Mouse (Mus musculus) brain, embryonic 14.5 days (tissue): ENCODE measurements around the gene Ccdc138.

Source experiments
- CTCF ChIP-seq: fragments of 200-500 bp; IDR thresholded peaks from 2 replicates; pipeline ENCODE4 v1.5.1; 2012; ENCODE audit warnings: inconsistent platforms, mild to moderate bottlenecking, moderate library complexity, borderline replicate concordance; ENCODE audit not compliant: insufficient read depth, insufficient read length; ENCODE audit errors: extremely low read depth
- POLR2A ChIP-seq: fragments of 200-500 bp; IDR thresholded peaks from 2 replicates; pipeline ENCODE4 v1.6.1; 2012; ENCODE audit warnings: mild to moderate bottlenecking, inconsistent platforms, borderline replicate concordance; ENCODE audit not compliant: poor library complexity, insufficient read depth, insufficient read length, severe bottlenecking; ENCODE audit errors: extremely low read depth

DNA sequence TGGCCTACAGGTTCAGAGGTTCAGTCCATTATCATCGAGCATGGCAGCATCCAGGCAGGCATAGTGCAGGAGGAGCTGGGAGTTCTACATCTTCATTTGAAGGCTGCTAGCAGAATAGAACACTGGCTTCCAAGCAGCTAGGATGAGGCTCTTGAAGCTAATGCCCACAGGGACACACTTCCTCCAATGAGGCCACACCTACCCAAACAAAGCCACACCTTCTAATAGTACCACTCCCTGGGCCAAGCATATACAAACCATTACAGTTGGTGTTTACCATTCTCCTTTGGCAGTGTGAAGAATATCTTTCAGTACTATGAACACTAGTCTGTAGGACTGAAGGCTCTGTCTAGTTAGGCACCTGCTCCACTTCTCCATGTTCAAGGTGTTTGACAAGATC, 37.9 kb upstream of the Ccdc138 start:
- TF ChIP-seq CTCF (no peak), POLR2A (no peak)
